2 mouse cellular contexts compared by ENCODE assay signal in genomic region chr9:122273879-122274278, GRCm38 (mm10).
"Had no signal": no experiment of that assay in that cellular context is flagged by ENCODE, and none has a peak within 500 bp of the region (broad histone marks: within the 10 kb centered on the region; RNA-seq: fewer than 3 reads in every experiment).

No protein-coding gene starts in this region.

- DNase-seq: lung, adult 18-20 months; thymus, postnatal 36 days had no signal
